Mouse (Mus musculus) megakaryocyte, adult 5-6 weeks (primary cell): ENCODE results near the gene Cox11. TPM values are rescaled to one million over a fixed set of nuclear protein-coding genes. Genes with fewer than 3 reads are reported as not detected.

ENCODE experiments used
- ATAC-seq: 2 replicates; pipeline ENCODE4 v1.8.0; 2016; ENCODE audit warnings: mild to moderate bottlenecking, inconsistent platforms; ENCODE audit not compliant: poor library complexity, severe bottlenecking
- total RNA-seq, 2 experiments: library from RNA; stranded (forward) in 1 of 2; stranded (reverse) in 1 of 2; fragments of 153-499, 151-499 nt in 1 of 2; fragments of 221-1000, 200-1000 nt in 1 of 2; gene quantifications; 2 replicates each; pipeline versions ENCODE4 v1.2.3 to v1.2.4; 2015 to 2017

Gene Cox11
- total RNA-seq, 2 experiments from 2014 or later, result 6.4 to 18.5 TPM

GRCm38 (mm10) chr11:90663618-90664297 is 25.8 kb downstream of the Cox11 start:
- no peak for ATAC-seq

- peak; percentile 49; the same call in 1 of the 2 replicates for ATAC-seq
Observed at GRCm38 (mm10) chr11:90664345-90664986, 26.5 kb downstream of the Cox11 start.

GRCm38 (mm10) chr11:90665161-90665560 is 27.2 kb downstream of the Cox11 start:
- ATAC-seq, result no peak

- peak; percentile 23 for ATAC-seq
Observed at GRCm38 (mm10) chr11:90666144-90666757, 28.3 kb downstream of the Cox11 start.

- ATAC-seq, result no peak
Observed at GRCm38 (mm10) chr11:90666916-90667315, 28.9 kb downstream of the Cox11 start.

GRCm38 (mm10) chr11:90667325-90667724 is 29.4 kb downstream of the Cox11 start:
- no peak for ATAC-seq

GRCm38 (mm10) chr11:90675479-90676110 is 37.6 kb downstream of the Cox11 start:
- ATAC-seq, result peak; percentile 47; the same call in 1 of the 2 replicates

GRCm38 (mm10) chr11:90677027-90677426 is 39.1 kb downstream of the Cox11 start:
- no peak for ATAC-seq

- ATAC-seq, result no peak
Observed at GRCm38 (mm10) chr11:90677771-90678288, 39.9 kb downstream of the Cox11 start.

GRCm38 (mm10) chr11:90678582-90678981 is 40.6 kb downstream of the Cox11 start:
- ATAC-seq, result no peak

GRCm38 (mm10) chr11:90681171-90681570 is 43.2 kb downstream of the Cox11 start:
- no peak for ATAC-seq

- ATAC-seq, result no peak
Observed at GRCm38 (mm10) chr11:90684765-90685164, 46.8 kb downstream of the Cox11 start.

- ATAC-seq, result no peak
Observed at GRCm38 (mm10) chr11:90685196-90685595, 47.2 kb downstream of the Cox11 start.

- peak; percentile 53; the same call in 1 of the 2 replicates for ATAC-seq
Observed at GRCm38 (mm10) chr11:90686287-90687025, 48.5 kb downstream of the Cox11 start.

- ATAC-seq, result no peak
Observed at GRCm38 (mm10) chr11:90687040-90687439, 49.1 kb downstream of the Cox11 start.

- peak; percentile 64 for ATAC-seq
Observed at GRCm38 (mm10) chr11:90687460-90688416, 49.8 kb downstream of the Cox11 start, which contains the start of gene Tom1l1. Tom1l1 (minus strand) TSS chr11:90688366.

GRCm38 (mm10) chr11:90690361-90690760 is 52.4 kb downstream of the Cox11 start:
- ATAC-seq, result no peak

- no peak for ATAC-seq
Observed at GRCm38 (mm10) chr11:90694206-90694605, 56.2 kb downstream of the Cox11 start.
